Mouse (Mus musculus) testis, postnatal 14 days (tissue): ENCODE results near the gene Apoc2.
"Not testable (repeated sequence)": the region's sequence is repeated elsewhere in the genome, so short reads cannot be mapped to it uniquely, and the experiment has no call there.

Source experiments
- DNase-seq: peaks from one replicate; pipeline ENCODE4 v3.0.0; 2021; ENCODE audit warnings: low spot score

Gene Apoc2

DNA sequence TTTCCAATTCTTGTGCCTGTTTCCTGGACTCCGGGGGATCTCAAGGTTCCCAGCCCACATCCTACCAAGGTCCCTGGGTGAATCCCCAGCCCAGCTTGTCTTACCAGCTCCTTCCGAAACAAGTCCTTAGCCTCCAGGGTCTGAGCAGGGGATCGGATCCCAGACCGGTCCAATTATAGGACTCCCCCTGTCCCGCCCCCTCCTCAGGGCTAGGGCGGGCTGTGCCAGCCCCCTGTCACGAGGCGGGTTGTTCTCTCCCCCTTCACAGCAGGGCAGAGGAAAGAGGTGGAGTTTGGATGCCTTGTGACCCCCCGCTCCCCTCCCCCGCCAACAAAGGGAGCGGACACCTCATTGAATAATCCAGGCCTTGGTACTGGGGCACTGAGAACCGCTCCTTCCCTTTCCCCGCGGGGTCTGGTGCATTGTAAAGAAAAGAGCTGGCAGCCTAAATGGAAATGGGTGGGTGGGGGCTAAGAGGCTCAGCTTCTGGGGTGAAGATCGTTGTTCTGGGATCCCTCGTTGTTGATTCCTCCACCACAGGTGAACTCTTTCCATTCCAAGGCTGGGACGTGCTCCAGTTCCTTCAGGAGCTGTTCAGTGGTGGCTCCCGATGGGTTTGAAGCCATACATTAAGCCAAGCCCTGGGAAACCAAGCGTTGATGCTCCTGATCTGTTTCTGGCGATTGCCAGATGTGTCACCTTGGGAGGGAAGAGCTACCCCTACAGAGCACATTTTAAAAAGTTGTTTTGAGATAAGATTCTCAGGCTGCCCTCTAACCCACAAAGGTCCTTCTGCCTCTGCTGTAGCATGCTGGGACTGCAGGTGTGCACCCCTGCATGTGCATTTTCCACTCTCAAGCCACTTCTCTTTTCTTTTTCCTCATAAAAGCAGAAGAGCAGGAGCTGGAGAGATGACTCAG is 21.4 kb upstream of the Apoc2 start, which contains the start of gene Apoe:
Apoe (minus strand) TSS at position 282 of the 920 bp plus-strand sequence.
- peak; percentile 48 for DNase-seq

DNA sequence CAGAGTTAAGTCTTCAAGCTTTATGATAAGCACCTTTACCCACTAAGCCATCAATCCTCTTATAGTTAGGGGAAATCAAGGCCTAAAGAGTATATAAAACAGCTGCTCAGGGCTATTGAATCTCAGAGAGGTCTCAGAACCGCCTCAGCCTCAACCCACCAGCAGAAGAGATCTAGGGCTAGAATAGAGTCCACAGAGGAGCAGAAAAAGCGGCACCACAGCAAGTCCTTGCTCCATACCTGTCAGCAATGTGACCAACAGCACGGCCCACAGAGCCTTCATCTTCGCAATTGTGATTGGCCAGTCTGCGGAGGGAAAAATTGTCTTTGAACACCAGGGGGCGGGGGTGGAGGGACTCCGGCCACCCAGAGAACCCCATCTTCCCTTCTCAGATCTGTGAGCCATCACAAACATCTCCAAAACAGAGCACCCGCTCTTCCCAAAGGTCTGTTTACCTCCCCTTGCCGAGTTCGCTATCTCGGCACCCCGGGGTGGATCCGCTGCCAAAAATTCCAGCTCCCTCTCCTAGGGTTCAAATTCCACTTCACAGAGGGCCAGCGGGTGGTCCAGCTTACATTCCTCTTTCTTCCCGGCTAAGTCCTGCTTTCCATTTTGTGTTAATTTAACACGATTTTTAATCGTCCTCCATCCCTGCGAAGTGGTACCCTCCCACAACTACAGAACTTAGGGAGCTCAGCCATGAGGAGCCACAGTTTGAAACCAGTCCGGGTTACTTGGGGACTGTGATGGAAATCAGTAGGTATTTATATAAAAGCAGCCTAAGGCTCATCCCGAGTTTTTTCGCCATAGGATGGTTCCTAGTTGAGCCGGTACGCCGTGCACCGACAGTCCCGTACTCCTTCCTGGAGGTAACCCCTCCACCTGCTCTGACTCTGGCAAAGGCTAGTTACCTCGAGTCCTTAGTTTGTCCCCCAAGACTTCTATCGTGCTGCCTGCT is 20.5 kb upstream of the Apoc2 start:
- no peak for DNase-seq

DNA sequence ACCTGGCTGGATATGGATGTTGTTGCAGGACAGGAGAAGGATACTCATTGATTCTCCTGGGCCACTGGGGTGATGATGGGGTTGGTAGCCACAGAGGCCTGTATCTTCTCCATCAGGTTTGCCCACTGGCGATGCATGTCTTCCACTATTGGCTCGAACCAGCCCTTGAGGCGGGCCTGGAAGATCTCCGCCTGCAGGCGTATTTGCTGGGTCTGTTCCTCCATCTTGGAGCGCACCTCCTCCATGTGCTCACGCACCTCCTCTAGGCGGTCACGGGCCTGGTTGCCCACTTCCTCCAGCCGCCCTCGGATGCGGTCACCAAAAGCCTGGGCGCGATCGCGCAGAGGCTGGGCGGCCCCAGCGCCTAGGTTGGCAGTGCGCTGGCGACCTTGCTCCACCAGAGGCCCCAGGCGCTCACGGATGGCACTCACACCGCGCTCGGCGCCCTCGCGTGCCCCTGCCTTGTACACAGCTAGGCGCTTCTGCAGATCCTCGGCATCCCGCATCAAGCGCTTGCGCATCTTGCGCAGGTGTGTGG is 18.7 kb upstream of the Apoc2 start:
- DNase-seq = no peak

DNA sequence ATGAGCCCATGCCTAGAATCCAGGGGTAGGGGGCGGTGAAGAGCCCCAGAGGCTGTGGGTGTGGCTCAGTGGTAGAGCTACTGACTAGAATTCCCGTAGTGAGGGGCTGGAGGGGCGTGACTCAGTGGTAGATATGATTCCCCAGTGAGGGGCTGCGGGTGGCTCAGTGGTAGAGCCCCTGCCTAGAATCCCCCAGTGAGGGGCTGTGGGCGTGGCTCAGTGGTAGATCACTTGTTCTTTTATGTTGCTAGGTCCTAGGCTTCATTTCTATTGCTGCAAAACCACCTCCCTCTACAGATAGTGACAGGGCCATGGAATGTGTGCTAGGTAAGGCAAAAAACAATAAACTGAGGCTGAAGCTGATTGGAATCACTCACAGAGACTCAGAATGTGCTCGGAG is 18.1 kb upstream of the Apoc2 start:
- DNase-seq = no peak

DNA sequence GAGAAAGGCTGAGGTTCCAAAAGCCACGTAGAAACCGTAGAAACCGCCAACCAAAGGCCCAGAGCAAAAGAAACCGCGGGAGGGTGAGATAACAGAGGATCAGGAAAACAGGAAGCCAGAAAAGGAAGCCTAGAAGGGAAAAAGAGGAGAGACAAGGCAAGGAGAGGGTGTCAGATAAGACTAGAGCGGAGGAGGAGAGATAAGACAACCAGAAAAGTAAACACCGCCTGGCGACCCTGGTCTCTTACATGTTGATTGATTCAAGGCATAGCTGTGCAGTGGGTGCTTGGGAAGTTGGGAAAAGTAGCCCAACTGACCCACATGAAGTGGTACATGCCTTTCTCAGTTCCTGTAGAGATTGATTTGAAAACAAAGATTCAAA is 17.5 kb upstream of the Apoc2 start:
- no peak for DNase-seq

DNA sequence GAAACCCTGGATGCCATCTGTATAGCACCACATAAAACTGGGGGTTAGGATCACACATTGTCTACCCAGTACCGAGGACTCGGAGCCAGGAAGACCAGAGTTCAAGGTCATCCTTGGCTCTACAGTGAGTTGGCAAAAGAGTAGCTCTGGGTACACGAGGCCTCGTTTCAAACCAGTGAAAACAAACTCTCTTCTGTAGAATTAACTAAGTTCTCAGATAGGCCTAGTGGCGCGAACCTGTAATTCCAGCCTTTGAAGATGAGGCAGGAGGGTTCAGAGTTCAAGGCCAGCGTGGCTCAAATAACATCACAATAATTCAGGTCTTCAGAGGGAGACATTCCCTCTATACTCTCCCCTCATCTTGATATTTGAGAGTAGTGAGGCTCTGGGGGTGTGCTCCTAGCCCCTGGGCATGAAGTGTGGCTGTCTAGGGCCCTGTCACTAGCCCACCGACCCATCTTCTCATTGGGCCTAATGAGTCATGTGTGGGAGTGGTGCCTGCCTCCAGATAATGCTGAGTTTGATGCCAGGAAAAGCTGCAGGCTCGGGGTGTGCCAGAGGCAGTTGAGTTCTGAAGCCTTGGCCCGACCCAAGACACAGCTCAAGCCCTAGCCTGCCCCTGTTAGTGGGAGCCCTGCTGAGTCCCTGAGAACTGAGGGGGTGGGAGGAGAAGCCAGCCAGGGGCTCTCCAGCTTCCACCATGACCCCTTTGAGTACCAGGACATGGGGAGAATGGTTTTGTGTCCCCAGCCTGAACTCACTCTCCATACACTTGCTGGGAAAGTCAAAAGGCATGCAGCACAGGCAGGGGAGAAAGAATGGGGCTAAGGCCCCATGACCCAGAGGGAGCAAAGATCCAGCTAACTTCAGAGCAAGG is 16.8 kb upstream of the Apoc2 start:
- no peak for DNase-seq

DNA sequence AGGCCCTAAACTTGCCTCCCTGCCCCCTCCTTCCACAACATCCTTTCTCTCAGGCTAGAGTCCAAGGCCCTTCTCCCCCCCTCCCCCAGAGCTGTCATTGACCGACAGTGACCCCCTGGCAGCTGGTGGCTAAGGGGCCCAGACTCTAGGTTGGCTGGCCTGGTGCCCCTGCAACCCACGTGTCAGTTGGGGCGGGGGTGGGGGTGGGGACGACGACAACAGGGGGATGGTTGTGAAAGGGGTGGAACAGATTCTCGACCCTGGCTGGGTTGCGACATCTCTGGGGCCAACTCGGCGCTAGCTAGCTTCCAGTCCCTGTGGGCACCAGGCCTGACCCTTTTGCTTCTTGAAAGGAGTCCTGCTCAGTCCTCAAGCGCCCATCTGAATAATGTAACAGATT is 15.7 kb upstream of the Apoc2 start:
- DNase-seq = no peak

DNA sequence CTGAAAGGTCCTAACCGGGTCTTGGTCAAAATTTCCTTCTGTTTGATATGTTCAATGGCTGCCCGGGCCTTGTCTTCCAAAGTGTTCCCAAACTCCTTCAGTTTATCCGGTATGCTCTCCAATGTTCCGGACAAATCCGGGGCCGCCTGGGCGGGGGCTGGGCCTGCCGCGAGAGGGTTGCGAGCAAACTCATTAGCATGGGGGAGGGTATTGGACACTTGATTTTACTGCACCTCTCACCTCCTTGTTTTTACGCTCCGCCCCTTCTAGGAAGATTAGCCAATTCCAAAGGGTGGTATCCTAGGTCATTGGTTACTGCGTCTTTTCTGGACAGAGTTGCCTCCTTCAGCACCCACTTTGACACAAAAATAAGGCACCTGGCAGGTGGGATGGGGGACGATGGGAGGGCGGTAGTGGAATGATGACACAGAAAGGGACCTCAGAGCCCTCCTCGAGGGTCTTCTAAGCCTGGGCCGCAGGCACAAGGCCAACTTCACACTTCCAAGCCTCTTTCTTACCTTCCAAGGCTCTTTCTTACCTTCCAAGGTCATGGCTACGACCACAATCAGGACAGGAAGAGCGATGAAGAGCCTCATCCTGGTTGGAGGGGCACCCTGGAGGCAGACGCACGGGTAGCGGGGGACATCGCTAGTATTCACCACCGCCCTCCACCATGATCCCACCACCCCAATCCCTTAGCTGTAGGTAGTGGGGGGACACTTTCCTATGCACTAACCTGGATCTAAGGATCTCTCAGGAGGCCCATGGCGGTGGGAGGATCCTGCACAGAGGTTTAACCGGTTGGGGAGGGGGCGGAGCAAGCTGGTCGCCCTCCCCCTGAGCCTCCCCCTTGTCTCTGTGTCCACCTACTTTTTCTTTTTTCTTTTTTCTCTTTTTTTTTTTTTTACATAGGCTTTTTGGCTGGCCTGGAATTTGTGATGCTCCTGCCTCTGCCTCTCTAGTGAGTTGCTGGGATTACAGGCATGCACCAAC is 14.4 kb upstream of the Apoc2 start, which contains the start of gene Apoc1:
Apoc1 (minus strand) TSS at position 788 of the 993 bp plus-strand sequence.
- DNase-seq = peak; percentile 52

DNA sequence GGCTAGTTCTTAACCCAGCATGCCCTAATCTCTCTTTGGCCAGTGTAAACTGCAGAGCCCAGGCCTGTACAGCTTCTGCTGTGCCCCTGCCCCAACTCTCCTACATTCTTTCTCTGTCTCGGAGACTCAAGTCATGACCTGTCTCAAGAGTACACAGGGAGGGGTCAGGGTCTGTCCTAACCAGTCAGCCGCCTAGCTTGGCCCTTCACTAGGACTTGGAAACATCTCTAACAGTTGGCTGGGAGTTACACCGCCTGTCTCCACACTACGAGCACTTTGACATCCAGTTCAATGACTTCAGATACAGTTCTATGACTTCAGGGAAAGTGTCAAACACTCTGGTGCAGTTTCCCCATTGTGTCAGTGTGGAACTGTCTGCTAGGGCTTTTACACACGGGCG is 13.7 kb upstream of the Apoc2 start:
- no peak for DNase-seq

DNA sequence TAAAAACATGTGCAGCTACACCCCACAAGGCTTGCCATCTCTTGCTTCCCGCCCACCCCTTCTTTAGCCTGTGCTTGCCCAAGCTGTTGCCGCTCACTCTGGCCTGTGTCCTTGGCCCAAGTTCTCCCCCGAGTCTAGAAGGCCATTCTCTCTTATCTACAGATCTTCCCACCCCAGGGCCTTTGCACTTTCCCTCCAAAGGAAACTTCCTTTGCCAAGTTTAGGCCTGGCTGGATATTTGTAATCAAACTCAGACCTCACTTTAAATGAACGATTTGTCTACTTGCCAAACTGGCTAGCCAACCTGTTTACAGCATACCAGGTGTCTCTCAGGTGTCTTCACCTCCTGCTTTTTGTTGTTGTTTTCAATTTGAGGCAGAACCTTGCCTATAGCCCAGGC is 13.1 kb upstream of the Apoc2 start:
- DNase-seq = no peak

DNA sequence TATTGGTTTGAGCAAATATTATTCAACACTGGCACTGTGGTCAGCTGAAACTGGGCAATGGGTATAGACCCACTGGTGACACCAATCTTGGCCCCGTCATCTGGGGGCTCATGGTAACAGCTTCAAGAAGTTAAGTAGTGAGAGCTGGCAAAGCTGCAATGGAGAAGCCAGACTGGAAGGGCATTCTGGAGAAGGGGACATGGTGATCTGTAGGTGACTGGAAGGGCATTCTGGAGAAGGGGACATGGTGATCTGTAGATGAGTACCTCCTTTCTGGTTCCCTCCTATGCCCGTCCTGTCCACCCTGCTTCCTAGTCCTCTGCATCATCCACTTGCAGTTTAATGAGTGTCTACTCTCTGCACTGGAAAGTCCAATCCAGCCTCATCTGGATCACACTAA is 10.9 kb upstream of the Apoc2 start:
- DNase-seq = no peak

DNA sequence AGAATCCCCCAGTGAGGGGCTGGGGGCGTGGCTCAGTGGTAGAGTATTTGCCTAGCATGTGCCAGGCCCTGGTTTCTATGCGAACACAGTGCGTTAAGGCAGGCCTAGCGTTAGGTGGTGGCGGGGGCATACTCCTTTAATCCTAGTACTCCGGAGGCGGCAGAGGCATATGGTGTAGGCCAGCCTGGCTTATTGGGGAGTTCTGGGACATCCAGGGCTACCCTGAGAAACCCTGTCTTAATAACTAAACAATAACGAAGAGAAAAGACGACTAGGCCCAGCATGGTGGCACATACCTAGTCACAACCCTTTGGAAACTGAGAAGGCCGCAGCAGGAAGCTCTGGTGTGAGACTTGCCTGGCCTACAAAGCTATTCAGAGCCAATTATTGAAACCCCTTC is 10.4 kb upstream of the Apoc2 start:
- DNase-seq = no peak

DNA sequence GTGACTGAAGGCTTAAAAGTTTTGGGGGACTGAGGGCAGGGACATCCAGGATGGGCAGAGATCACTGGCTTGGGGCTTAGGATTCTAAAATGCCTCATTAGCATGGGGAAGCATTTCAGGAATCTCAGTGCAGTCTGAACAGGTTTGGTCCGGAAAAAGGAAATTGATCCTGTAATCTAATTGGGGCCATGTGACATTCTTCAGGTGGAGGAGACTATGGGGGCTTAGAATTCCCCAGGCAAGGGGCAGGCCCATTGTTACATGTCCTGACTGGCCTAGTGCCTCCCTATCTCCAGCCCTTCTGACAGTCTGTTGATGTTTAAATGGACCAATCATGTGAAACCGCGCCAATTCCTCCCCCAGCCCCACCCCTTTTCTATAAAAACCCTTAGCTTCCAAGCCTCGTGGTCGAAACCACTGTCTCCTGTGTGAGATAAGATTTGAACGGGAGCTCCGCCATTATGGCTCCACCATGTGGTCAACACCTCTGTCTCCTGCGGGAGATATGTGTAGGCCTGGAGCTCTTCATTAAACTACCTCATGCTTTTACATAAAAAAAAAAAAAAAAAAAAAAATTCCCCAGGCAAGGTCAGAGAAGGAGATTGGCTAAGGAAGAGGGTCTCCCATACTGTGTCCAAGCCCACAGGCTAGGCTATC is 9.3 kb upstream of the Apoc2 start:
- not testable (repeated sequence) for DNase-seq

DNA sequence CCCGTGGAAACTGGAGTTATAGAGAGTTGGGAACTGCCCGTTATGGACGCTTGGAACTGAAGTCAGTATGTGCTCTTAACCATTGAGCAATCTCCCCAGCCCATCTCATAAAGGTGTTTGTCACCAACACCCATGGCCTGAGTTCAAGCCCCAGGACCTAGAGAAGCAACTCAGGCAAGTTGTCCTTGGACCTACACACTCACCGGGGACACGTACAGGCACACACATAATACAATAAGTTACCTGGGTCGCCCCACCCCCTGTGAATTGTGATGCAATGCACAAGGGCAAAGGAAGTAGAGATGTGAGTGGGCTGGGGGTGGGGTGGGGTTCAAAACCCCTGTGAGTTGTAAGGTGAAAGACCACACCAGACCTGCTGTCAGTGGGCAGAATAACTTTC is 8.8 kb upstream of the Apoc2 start:
- no peak for DNase-seq

DNA sequence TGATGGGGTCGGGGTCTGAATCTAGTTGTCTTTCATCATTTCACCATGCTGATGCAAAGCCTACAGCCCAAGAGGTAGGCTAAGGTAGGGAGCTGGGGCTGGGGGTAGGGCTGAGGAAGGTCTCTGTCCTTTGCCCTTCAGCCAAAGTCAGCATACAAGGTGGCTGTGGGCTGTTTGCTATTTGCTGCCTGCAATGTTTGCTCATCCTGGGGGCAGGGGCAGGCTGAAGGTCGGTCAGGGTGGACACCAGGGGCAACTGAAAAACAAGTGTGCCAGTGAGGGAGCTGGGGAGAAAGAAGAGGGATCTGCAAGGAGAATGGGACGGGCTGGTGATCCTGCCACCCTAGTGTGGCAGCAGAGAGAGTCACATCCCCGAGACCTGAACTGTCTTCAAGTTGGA is 7.6 kb upstream of the Apoc2 start:
- no peak for DNase-seq

DNA sequence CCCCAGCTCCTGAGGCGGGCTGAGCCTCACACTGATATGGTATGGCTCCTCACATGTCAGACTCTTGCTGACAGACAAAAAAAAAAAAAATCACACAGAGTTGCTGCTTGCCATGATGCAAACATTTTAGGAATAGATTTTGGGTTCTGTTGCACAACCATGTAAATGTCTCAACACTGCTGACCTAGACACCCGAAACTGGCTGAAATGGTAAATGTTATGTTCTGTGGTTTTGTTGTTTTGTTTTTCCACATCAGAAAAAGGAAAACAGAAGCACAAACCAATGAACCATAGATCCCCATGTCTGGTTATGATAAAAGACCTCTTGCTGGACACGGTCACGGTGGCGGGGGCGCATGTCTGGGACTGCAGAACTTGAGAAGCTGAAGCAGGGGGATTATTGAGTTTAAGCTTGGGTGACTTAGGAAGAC is 6.0 kb upstream of the Apoc2 start:
- no peak for DNase-seq

DNA sequence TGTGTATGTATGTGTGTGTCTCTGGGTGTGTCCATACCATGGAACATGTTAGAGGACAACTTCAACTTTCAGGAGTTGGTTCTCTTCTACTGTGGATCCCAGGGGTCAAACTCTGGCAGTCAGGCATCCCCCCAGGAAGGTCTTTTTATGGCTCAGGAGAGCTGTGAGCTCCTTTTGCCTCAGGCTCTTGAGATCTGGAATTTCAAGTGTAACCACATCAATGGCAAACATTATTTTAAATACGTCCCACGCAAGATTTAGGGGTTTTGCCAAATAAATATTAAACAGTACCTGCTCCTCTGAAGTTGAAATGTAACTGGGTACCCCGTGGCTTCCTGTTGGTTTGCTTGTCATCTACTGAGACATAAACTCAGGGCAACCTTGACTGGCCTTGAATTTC is 5.2 kb upstream of the Apoc2 start:
- no peak for DNase-seq

DNA sequence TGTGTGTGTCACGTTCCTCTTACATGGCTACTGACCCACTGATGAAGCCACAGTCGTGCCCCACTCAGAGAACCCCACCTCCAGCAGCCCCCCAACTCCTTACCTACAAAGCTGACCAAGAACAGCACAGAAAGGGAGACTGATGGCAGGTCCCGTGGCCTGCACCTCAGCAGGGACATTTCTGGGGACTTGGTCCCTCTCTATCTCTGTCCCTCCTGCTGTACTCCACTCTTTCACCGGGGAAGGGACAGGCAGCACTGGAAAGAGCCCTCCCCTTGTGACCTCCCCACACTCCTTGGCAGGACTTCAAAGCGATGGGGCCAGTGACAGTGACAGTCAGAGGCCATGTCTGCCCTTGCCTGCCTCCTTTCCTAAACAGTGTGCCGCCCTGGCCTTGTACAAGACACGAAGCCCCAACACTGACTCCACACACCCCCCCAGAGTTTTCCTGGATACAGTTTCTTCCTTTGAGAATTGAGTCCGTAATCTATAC is 3.5 kb upstream of the Apoc2 start, which contains the start of the genes Gm44805 and Apoc4:
Gm44805 (minus strand) TSS at position 222 of the 493 bp plus-strand sequence.
Apoc4 (minus strand) TSS at position 278 of the 493 bp plus-strand sequence.
- DNase-seq = no peak

DNA sequence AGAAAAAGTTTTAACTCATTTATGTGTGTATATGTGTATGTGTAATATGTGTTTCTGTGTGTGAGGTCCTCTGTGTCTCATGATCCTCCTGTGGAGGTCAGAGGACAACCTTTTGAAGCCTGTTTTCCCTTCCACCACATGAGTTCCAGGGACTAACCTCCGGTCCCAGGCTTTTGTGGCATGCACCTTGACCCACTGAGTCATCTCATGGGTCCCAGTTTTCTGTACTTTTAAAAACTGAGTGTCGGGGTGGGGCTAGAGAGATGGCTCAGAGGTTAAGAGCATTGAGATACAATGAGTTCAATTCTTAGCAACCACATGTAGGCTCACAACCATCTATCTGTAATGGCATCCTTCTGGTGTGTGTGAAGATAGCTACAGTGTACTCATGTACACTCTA is 3.0 kb upstream of the Apoc2 start:
- no peak for DNase-seq
